Mouse (Mus musculus) cortical plate, adult 2 months (tissue): ENCODE data around the gene Snupn.
A peak's percentile ranks its signal among the peaks of the same experiment; 100 is the strongest.

ENCODE experiments used
- CTCF ChIP-seq: fragments of 200-500 bp; IDR thresholded peaks from 2 replicates; pipeline ENCODE4 v1.5.1; 2011; ENCODE audit warnings: mild to moderate bottlenecking, control low read depth, low read length; ENCODE audit not compliant: insufficient read depth; ENCODE audit errors: extremely low read depth
- POLR2A ChIP-seq: fragments of 200-500 bp; IDR thresholded peaks from 2 replicates; pipeline ENCODE4 v1.6.1; 2011; ENCODE audit warnings: mild to moderate bottlenecking, low read length, control low read depth; ENCODE audit not compliant: insufficient read depth; ENCODE audit errors: extremely low read depth

- TF ChIP-seq POLR2A (peak; percentile 97), CTCF (no peak)
Observed at GRCm38 (mm10) chr9:56950414-56951400, at the start of gene Snupn.
